Mouse (Mus musculus): ENCODE data around the gene Ank2.

GRCm38 (mm10) chr3:126923575-126924382, 575.4 kb downstream of the Ank2 start:
- TF ChIP-seq CTCF (conservative IDR thresholded peaks at IDR 0.05; ENCODE audit: insufficient read depth, insufficient read length, low read depth, low read length) = no peak
- no peak for TF ChIP-seq POLR2A (IDR thresholded peaks at IDR 0.05; ENCODE audit: low read depth, low read length)

Data from kidney, adult 2 months (tissue).